Mouse (Mus musculus) MEL (cell line): ENCODE results near the gene Sec24d. TPM values are rescaled to one million over a fixed set of nuclear protein-coding genes. Genes with fewer than 3 reads are reported as not detected.
A peak's percentile ranks its signal among the peaks of the same experiment; 100 is the strongest.

Experiments used
- DNase-seq: peaks from one replicate; pipeline ENCODE4 v3.0.0; 2011; ENCODE audit warnings: low read depth, low spot score
- H3K27ac ChIP-seq: 2 replicates; pipeline ENCODE4 v1.5.1; 2012; ENCODE audit warnings: low read depth, mild to moderate bottlenecking, control low read depth, low read length, moderate library complexity; ENCODE audit not compliant: control insufficient read depth
- H3K27me3 ChIP-seq, 2 experiments: fragments of 150-350 bp in 1 of 2; sonication (generic) in 1 of 2; 2 replicates each; pipeline ENCODE4 v1.6.1; 2012; ENCODE audit warnings: low read length in 2 of 2, mild to moderate bottlenecking in 2 of 2, improper control_type of control experiment in 1 of 2, moderate library complexity in 1 of 2; ENCODE audit not compliant: insufficient read depth in 2 of 2, control insufficient read depth in 1 of 2
- H3K36me3 ChIP-seq, 2 experiments: 2 replicates each; pipeline ENCODE4 v1.6.1; 2012 to 2014; ENCODE audit warnings: low read length in 2 of 2, improper control_type of control experiment in 1 of 2, inconsistent platforms in 1 of 2, mild to moderate bottlenecking in 1 of 2; ENCODE audit not compliant: insufficient read depth in 2 of 2, control insufficient read depth in 1 of 2
- H3K4me1 ChIP-seq, 2 experiments: fragments of 150-350 bp in 1 of 2; sonication (generic) in 1 of 2; 2 replicates each; pipeline ENCODE4 v1.6.1; 2012; ENCODE audit warnings: low read length in 2 of 2, improper control_type of control experiment in 1 of 2, mild to moderate bottlenecking in 1 of 2; ENCODE audit not compliant: insufficient read depth in 2 of 2, control insufficient read depth in 1 of 2
- H3K4me3 ChIP-seq, 2 experiments: fragments of 150-350 bp in 1 of 2; sonication (generic) in 1 of 2; 2 replicates each; pipeline ENCODE4 v1.5.1; 2012; ENCODE audit warnings: low read depth in 2 of 2, low read length in 2 of 2, mild to moderate bottlenecking in 2 of 2, moderate library complexity in 2 of 2, control low read depth in 1 of 2, improper control_type of control experiment in 1 of 2; ENCODE audit not compliant: control insufficient read depth in 1 of 2, insufficient read depth in 1 of 2
- H3K79me2 ChIP-seq: 2 replicates; pipeline ENCODE4 v1.6.1; 2012; ENCODE audit warnings: mild to moderate bottlenecking, low read length, moderate library complexity; ENCODE audit not compliant: control insufficient read depth, poor library complexity, insufficient read depth
- H3K9ac ChIP-seq: 2 replicates; pipeline ENCODE4 v1.6.1; 2012; ENCODE audit warnings: low read depth, mild to moderate bottlenecking, control low read depth, low read length, moderate library complexity; ENCODE audit not compliant: control insufficient read depth, poor library complexity, severe bottlenecking
- H3K9me3 ChIP-seq: fragments of 150-350 bp; sonication (generic); replicated peaks from 2 replicates; pipeline ENCODE4 v1.6.1; 2012; ENCODE audit warnings: mild to moderate bottlenecking, low read length, improper control_type of control experiment, moderate library complexity; ENCODE audit not compliant: insufficient read depth
- CHD1 ChIP-seq: IDR thresholded peaks from 2 replicates; pipeline ENCODE4 v1.6.1; 2012; ENCODE audit warnings: low read depth, mild to moderate bottlenecking, inconsistent platforms, low read length, improper control_type of control experiment
- CTCF ChIP-seq, 3 experiments: IDR thresholded peaks in 2 of 3; conservative IDR thresholded peaks in 1 of 3; 2 replicates each; pipeline ENCODE4 v1.5.1; 2011 to 2012; ENCODE audit warnings: low read length in 3 of 3, low read depth in 2 of 3, mild to moderate bottlenecking in 2 of 3, improper control_type of control experiment in 1 of 3, inconsistent platforms in 1 of 3, mixed read lengths in 1 of 3, moderate library complexity in 1 of 3; ENCODE audit not compliant: control insufficient read depth in 1 of 3, insufficient read depth in 1 of 3, poor library complexity in 1 of 3, severe bottlenecking in 1 of 3
- E2F4 ChIP-seq: IDR thresholded peaks from 2 replicates; pipeline ENCODE4 v1.6.1; 2011; ENCODE audit warnings: low read depth, low read length, improper control_type of control experiment, borderline replicate concordance
- ELF1 ChIP-seq: IDR thresholded peaks from 2 replicates; pipeline ENCODE4 v1.6.1; 2014; ENCODE audit warnings: low read depth, mild to moderate bottlenecking, inconsistent platforms, low read length, improper control_type of control experiment, moderate library complexity
- ETS1 ChIP-seq: IDR thresholded peaks from 2 replicates; pipeline ENCODE4 v1.6.1; 2012; ENCODE audit warnings: low read depth, mild to moderate bottlenecking, inconsistent platforms, low read length, improper control_type of control experiment, moderate library complexity
- GABPA ChIP-seq: IDR thresholded peaks from 2 replicates; pipeline ENCODE4 v1.6.1; 2012; ENCODE audit warnings: low read depth, mild to moderate bottlenecking, inconsistent platforms, low read length, improper control_type of control experiment, moderate library complexity
- GATA1 ChIP-seq: IDR thresholded peaks from 2 replicates; pipeline ENCODE4 v1.6.1; 2011; ENCODE audit warnings: low read depth, low read length, improper control_type of control experiment
- MAX ChIP-seq: IDR thresholded peaks from 2 replicates; pipeline ENCODE4 v1.6.1; 2011; ENCODE audit warnings: low read length, improper control_type of control experiment
- MAZ ChIP-seq: IDR thresholded peaks from 2 replicates; pipeline ENCODE4 v1.6.1; 2012; ENCODE audit warnings: low read depth, mild to moderate bottlenecking, inconsistent platforms, low read length, improper control_type of control experiment
- MXI1 ChIP-seq: IDR thresholded peaks from 2 replicates; pipeline ENCODE4 v1.6.1; 2011; ENCODE audit warnings: mild to moderate bottlenecking, low read depth, low read length, improper control_type of control experiment
- MYB ChIP-seq: IDR thresholded peaks from 2 replicates; pipeline ENCODE4 v1.6.1; 2011; ENCODE audit warnings: mild to moderate bottlenecking, low read depth, low read length, improper control_type of control experiment
- MYC ChIP-seq: IDR thresholded peaks from 2 replicates; pipeline ENCODE4 v1.6.1; 2011; ENCODE audit warnings: low read depth, mild to moderate bottlenecking, low read length, improper control_type of control experiment, moderate library complexity
- NRF1 ChIP-seq: IDR thresholded peaks from 2 replicates; pipeline ENCODE4 v1.6.1; 2014; ENCODE audit warnings: low read depth, mild to moderate bottlenecking, inconsistent platforms, low read length, improper control_type of control experiment, moderate library complexity; ENCODE audit not compliant: poor library complexity, insufficient read depth, severe bottlenecking
- POLR2AphosphoS2 ChIP-seq: IDR thresholded peaks from 2 replicates; pipeline ENCODE4 v1.6.1; 2011; ENCODE audit warnings: low read length, improper control_type of control experiment
- RAD21 ChIP-seq: IDR thresholded peaks from 2 replicates; pipeline ENCODE4 v1.6.1; 2011; ENCODE audit warnings: mild to moderate bottlenecking, low read depth, low read length, improper control_type of control experiment
- RCOR1 ChIP-seq: IDR thresholded peaks from 2 replicates; pipeline ENCODE4 v1.6.1; 2012; ENCODE audit warnings: low read depth, mild to moderate bottlenecking, inconsistent platforms, low read length, improper control_type of control experiment
- SIN3A ChIP-seq: IDR thresholded peaks from 2 replicates; pipeline ENCODE4 v1.6.1; 2012; ENCODE audit warnings: low read length, improper control_type of control experiment, inconsistent platforms
- TBP ChIP-seq: IDR thresholded peaks from 2 replicates; pipeline ENCODE4 v1.8.0; 2011; ENCODE audit warnings: low read depth, low read length, improper control_type of control experiment
- TCF12 ChIP-seq: IDR thresholded peaks from 2 replicates; pipeline ENCODE4 v1.6.1; 2014; ENCODE audit warnings: low read depth, mild to moderate bottlenecking, inconsistent platforms, low read length, improper control_type of control experiment, moderate library complexity
- USF1 ChIP-seq: IDR thresholded peaks from 2 replicates; pipeline ENCODE4 v1.6.1; 2014; ENCODE audit warnings: low read depth, mild to moderate bottlenecking, inconsistent platforms, low read length, improper control_type of control experiment, moderate library complexity
- USF2 ChIP-seq, 2 experiments: IDR thresholded peaks; 2 replicates each; pipeline ENCODE4 v1.6.1; 2011 to 2012; ENCODE audit warnings: improper control_type of control experiment in 2 of 2, low read length in 2 of 2, borderline replicate concordance in 1 of 2, inconsistent platforms in 1 of 2, low read depth in 1 of 2, mild to moderate bottlenecking in 1 of 2; ENCODE audit not compliant: insufficient read depth in 1 of 2
- ZKSCAN1 ChIP-seq: IDR thresholded peaks from 2 replicates; pipeline ENCODE4 v1.6.1; 2012; ENCODE audit warnings: low read depth, mild to moderate bottlenecking, inconsistent platforms, low read length, improper control_type of control experiment, moderate library complexity
- ZMIZ1 ChIP-seq: IDR thresholded peaks from 2 replicates; pipeline ENCODE4 v1.6.1; 2012; ENCODE audit warnings: low read depth, mild to moderate bottlenecking, inconsistent platforms, low read length, improper control_type of control experiment, moderate library complexity
- polyA plus RNA-seq, 2 experiments: library from polyadenylated mRNA; stranded (reverse) in 1 of 2; unstranded in 1 of 2; fragments of >175 nt in 1 of 2; fragments of >200 nt in 1 of 2; gene quantifications; 2 replicates each; pipeline versions ENCODE4 v1.2.1 to v1.2.4; 2012; ENCODE audit warnings: low replicate concordance in 2 of 2, low read depth in 1 of 2; ENCODE audit not compliant: insufficient read length in 2 of 2, insufficient read depth in 1 of 2, missing spikeins in 1 of 2
- total RNA-seq: library from RNA; depleted of rRNA; stranded (reverse); fragments of 300-350 nt; gene quantifications from 2 replicates; pipeline ENCODE4 v1.2.3, GENCODE M21; 2012

Sec24d gene
- total and polyA plus RNA-seq, 3 experiments, result 10.3 to 23.9 TPM; not detected in 1

- no peak overlapping the region for H3K9ac ChIP-seq
- H3K36me3 ChIP-seq, result peaks cover 0 to 15% of the 10 kb centered on the region in 2 experiments; a peak in 2 of 4 replicates
- no peaks in the 10 kb centered on the region for H3K27me3 ChIP-seq
- no peak for DNase-seq
- H3K4me1 ChIP-seq, result peaks cover 10 to 12% of the 10 kb centered on the region in 2 experiments
- no peak overlapping the region for H3K27ac ChIP-seq
- H3K4me3 ChIP-seq, result no peak overlapping the region
- no peaks in the 10 kb centered on the region for H3K9me3 ChIP-seq
- TF ChIP-seq RCOR1, result no peak
- TF ChIP-seq POLR2AphosphoS2, result no peak
- TF ChIP-seq MYC, result no peak
- TF ChIP-seq GABPA, result no peak
- peak; percentile 46; the same call in 1 of the 2 replicates for TF ChIP-seq GATA1
- TF ChIP-seq CHD1, result no peak
- TF ChIP-seq MAZ, result no peak
- TF ChIP-seq ETS1, result no peak
- TF ChIP-seq MAX, result no peak
- TF ChIP-seq, all 39 proteins: peak for 1
- no peaks in the 10 kb centered on the region for H3K79me2 ChIP-seq
Measured at GRCm38 (mm10) chr3:123317081-123317480, 49.8 kb downstream of the Sec24d start.

GRCm38 (mm10) chr3:123320341-123320740, 53.1 kb downstream of the Sec24d start:
- DNase-seq, result no peak
- Histone ChIP-seq H3K4me3 (no peak overlapping the region), H3K9me3 (no peaks in the 10 kb centered on the region), H3K27me3 (no peaks in the 10 kb centered on the region), H3K79me2 (no peaks in the 10 kb centered on the region), H3K36me3 (peaks cover 0 to 15% of the 10 kb centered on the region in 2 experiments; a peak in 2 of 4 replicates), H3K4me1 (peaks cover 9 to 10% of the 10 kb centered on the region in 2 experiments), H3K27ac (no peak overlapping the region), H3K9ac (no peak overlapping the region)
- TF ChIP-seq USF2 (IDR thresholded peaks at IDR 0.05; ENCODE audit: borderline replicate concordance in 1 of 2, insufficient read depth in 1 of 2, low read depth in 1 of 2, low read length in 2 of 2), result no peak
- TF ChIP-seq RAD21, result no peak
- TF ChIP-seq MAZ, result no peak
- no peak for TF ChIP-seq GATA1
- no peak for TF ChIP-seq MXI1
- no peak for TF ChIP-seq E2F4
- no peak for TF ChIP-seq USF1
- no peak for TF ChIP-seq MYC
- no peak for TF ChIP-seq NRF1
- TF ChIP-seq ZMIZ1, result no peak
- no peak for TF ChIP-seq TCF12
- TF ChIP-seq ELF1, result no peak
- no peak for TF ChIP-seq GABPA
- TF ChIP-seq ZKSCAN1, result no peak
- no peak for TF ChIP-seq CTCF (IDR thresholded peaks at IDR 0.05 in 2 of 3, conservative IDR thresholded peaks at IDR 0.05 in 1 of 3; ENCODE audit: control insufficient read depth in 1 of 3, insufficient read depth in 1 of 3, low read depth in 2 of 3, low read length in 3 of 3, poor library complexity in 1 of 3, severe bottlenecking in 1 of 3)
- no peak for TF ChIP-seq SIN3A
- no peak for TF ChIP-seq MYB
- no peak for TF ChIP-seq TBP
- no peak for TF ChIP-seq RCOR1
